Mouse (Mus musculus) right cerebral cortex, adult 18-20 months (tissue): Measurements from ENCODE around the gene Fndc3b.
A peak's percentile ranks its signal among the peaks of the same experiment; 100 is the strongest.

ENCODE experiments used
- DNase-seq: peaks from one replicate; pipeline ENCODE4 v3.0.0; 2022; ENCODE audit warnings: mixed read lengths

The Fndc3b gene

DNA sequence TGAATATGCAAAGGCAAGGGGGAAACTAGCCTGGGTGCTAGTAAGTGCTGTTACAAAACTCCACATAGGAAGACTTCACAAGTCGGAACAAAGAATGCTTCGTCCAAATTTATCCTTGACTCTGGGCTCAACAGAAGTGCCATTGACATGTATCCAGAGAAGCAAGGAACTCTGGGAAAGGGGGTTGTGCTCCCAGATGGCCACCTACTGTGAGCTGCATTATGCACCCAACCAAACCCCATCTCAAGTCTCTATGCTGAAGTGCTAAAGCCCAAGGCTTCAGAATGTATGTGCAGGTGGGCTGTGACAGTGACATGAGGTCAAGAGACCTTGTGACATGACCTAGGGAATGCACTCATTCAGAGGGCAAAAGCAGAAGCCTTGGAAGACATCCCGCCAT is 165.5 kb downstream of the Fndc3b start:
- DNase-seq, result no peak

DNA sequence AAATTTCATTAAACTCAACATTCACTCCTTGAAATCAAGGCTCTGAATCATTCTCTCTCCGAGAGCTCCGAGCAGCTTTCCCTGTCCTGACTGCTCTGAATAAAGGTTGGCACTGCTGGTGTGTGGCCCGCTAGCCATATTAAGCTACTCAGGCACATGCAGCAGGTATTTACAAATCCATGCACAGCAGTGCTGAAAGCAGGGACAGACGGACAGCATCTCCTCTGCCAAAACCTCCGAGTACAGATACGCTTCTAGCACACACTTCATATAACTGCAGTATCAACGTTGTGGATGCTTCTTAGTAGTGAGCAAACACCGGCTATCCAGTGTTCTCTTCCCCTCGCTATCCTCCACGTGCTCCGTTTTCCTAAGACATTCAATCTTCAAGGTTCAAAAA is 167.0 kb downstream of the Fndc3b start:
- DNase-seq, result no peak

DNA sequence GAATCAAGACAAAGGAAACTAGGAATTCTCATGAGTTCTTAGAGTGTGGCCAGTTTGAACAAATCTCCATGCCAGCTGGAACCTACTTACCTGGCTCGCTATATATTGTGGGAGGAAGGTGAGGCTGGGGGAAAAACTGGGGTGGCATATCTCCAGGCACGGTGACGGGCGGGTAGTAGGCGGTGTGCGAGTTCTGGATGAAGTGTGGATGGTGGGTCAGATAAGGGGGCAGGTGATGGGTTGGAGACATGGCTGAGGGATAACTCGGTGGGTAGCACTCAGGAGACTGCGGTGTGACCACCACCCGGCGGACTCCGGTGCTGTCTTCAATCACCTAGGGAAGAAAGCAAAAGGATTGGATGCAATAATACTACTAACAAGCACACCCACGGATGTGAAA is 169.3 kb downstream of the Fndc3b start:
- no peak for DNase-seq

DNA sequence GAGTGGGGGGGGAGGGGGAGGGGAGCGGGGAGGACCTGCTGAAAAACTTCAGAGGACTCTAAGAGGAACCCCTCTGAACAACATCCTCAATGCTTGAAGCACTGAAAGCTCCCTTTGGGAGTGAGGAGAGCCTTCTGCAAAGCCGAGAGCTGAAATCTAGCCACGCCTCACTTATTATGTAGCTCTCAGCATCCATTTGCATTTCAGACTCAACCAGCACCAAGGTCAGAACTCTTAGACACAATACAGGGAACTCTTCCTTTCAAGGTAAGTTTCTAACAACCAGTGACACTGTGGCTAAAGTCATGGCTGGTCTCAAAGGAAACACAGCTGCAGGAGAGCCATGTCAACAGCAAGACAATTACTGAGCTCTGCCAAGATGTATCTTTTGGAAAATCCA is 169.9 kb downstream of the Fndc3b start:
- no peak for DNase-seq

DNA sequence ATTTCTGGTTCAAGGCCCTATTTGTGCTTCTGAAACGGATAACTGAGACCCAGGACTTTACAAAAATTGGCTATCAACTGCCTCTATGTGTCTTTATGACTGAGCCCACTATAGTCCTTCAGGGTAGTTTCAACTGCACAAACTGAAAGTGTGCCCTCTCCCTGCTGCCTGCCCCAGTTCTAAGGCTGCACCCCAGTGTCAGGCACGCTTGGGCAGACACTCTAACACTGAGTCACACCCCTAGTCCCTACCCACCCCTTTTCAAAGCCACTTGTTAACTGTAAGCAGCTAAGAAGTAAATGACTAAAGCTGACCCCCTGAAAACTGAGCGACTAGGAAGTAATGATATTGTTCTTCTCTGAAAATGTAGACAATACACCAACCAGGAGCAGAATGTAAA is 176.9 kb downstream of the Fndc3b start:
- DNase-seq, result no peak

DNA sequence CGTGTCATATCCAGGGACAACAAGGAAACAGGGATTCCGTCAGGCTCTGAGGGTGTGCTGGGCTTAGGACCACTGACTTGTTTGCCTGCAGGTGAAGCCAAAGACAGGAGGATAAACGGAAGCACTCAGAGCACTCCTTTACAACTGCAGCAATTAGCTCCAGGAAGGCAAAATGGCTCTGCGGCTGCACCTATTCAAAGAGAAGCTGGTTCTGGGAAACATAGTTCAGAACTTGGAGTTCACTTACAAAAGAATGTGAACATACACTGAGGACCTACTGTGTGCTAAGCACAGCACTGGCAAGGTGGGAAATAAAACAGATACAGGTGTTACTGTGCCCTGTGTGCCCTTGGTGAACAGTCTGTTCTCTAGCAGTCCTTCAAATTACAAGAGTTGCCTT is 177.4 kb downstream of the Fndc3b start:
- no peak for DNase-seq

DNA sequence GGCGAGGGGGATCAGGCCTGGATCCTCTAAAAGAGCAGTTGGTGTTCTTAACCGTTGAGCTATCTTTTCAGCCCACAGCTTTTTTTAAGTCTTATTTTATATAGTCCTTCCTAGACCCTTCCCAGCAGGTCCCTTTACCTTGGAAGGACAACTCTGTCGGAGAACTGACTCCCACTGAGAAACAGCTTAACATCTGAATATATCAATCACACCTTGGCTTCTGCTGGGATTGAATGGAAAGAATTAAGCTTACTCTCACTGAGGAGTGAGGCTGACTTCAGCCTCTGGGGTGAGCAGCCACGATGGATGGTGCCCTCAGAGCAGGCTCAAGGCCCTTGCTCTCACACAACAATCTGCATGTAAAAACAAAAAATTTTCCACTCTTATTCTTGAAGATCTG is 179.1 kb downstream of the Fndc3b start:
- no peak for DNase-seq

DNA sequence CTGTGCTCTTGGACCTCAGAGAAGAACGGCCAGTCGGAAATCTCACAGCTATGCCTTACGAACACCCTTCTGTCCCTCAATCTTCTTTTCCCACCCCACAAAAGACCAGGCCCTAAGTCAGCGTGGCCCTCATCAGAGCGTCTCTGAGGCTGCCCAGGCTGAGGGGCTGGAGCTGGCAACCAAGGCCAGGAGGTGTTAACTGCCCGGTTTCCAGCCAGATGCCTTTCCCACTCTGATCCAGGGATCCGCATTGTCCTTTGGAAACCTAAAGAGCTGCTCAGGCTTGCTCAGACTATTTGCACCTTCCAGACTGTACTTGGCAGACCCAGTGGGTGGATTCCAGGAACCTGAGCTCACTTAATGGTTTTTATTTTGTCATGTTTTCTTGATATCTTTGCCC is 180.7 kb downstream of the Fndc3b start:
- no peak for DNase-seq

DNA sequence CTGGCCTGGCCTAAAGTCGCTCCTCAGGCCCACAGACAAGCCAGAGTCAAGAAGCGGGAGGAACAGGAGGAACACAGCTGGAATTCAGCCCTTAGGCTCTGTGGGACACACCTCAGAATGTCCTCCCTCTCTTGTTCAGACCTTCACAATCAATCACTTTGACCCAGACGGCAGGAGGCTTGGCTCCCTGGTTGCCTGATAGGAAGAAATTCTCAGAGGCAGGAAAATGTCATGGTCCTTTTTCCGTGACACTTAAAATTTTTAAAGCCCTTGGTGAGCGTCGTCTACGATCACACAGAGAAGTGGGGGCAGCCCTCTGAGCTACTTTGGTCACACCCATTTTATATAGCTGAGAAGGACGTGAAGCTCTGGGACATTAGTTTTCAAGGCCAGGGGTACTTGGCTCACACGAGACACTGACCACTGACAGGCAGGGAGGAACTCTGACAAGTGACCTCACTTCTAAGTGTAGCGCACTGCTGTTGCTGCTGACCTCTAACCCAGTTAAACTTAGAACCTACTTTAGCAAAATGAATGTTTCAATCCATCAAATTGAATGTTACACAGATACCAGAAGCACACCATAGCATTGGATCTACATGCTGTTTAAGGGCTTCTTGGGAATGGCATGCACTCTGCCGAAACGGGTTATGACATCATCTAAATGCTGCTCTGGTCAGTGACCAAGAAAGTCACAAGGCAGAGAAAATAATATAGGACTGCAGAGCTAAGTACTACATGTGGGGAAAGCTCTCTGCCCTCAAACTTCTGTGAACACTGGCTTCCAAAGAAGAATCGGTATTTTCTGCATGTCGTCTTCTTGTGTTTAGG is 181.7 kb downstream of the Fndc3b start:
- no peak for DNase-seq

DNA sequence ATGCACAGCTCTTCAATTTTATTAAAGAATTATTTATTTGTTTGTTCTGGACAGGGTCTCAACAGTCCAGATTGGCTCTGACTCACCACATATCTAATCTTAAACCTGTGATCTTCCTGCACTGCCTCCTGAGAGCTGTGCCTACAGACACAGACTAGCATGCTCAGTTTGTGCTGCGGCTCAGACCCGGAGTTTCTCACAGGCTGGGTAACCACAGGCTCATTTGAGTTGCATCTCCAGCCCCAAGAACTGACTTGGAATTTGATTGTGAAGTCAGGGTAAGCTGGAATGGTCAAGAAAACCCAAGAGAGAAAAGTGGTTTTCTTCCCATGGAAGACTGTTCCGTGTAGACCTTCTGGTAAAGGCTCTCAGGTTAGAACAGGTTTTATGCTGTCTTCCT is 184.1 kb downstream of the Fndc3b start:
- no peak for DNase-seq

DNA sequence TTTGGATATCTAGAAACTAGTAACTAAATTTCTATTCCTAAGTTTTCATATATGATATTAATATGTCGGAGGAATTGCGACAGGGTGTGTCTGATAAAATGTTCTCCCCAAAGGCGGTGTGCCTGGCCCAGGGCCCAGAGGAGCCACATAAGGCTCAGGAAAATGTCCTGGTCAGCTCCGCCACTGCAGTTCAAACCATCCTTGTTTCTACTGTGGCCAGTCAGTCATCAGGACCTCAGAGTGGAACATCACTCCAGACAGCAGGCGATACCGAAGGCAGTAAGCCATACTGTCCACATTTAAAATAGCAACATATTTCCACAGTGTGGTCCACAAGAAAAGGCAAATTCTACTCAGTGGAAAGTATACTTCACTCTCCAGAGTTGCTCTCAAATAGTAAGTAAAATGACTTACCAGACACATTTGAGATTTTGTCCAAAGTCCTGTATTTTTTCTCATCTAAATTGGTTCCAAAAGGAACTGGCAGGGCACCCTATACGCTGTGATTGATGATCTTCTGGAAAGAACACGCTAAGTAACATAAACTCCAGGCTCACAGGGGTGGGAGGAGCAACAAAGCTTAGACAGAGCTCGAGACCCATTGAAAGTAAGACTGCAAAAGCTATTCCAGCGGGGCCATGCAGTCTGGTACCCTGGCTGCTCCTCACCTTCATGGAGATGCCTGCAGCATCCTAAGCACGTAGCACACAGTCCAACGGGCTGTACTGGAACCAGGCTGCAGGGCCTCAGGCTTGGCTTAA is 187.8 kb downstream of the Fndc3b start:
- no peak for DNase-seq

DNA sequence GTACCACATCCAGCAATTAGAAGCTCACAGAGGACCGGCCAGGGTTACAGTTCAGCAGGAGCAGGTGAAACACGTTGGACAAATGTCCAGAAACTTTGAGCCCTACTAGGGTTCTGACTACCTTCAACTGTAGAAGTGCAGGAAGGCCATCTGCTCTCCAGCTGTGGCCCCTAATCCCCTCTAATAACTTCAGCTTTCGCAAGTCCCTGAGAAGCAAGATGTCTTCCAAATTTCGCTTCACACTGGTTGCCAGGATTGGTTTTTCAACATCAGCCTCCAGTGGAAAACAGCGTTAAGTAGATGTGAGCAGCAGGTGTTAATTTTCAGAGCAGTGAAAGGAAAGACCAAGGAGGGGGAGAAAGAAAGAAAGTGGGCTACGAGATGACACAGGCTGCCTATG is 190.7 kb downstream of the Fndc3b start:
- DNase-seq, result no peak

DNA sequence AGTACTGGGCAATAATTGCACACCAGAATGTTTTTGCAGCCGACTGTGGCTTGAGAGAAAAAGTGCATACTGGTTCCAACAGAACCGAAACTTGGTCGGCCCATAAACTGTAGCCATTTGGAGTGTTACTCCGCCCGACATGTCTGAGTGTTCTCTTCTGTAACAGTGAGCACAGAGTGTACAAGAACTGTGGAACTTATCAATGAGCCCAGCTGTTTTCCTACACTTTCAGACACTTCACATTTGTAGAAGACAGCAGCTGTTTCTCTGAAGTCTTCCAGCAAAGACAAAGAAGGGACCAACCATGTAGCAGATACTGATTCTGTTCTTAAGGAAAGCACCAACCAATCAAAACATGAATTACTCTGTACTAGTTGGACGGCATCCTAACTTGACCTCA is 191.6 kb downstream of the Fndc3b start:
- DNase-seq, result no peak

DNA sequence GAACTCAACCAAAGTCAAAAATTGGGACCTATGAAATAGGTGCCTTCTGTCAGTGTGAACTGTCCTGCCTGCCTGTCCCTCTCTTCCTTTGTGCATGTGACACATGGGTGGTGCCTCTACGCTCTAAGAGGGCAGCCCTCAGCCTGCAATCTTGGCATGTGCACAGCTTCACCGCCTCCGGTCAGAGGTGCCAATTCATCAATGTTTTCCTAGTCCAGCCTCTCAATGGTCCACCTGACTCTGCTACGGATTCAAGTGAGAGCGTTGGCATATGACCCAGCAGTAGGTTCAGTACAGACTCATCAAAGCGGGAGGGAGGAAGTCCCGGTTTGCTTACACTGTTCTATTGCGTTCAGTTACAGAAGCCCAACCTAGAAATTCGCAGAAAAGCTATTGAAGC is 192.2 kb downstream of the Fndc3b start:
- no peak for DNase-seq

DNA sequence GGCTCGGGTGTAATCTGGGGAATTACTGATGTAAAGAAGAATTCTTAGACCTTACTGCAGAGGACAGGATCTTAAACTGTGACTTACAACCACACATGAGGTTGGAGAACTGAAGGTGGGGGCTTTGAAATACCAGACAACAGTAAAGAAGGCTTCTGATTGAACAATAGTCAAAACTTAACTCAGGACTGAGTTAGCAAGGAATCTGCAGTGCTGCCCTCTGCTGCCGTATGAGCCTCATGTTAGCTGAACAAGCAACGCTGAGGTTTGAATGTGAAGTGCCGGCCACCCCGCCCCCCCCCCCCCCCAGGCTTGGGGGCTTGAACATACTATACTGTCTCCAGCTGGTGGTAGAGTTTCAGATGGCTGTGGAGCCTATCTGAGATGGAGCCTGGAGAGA is 194.6 kb downstream of the Fndc3b start:
- DNase-seq, result no peak

DNA sequence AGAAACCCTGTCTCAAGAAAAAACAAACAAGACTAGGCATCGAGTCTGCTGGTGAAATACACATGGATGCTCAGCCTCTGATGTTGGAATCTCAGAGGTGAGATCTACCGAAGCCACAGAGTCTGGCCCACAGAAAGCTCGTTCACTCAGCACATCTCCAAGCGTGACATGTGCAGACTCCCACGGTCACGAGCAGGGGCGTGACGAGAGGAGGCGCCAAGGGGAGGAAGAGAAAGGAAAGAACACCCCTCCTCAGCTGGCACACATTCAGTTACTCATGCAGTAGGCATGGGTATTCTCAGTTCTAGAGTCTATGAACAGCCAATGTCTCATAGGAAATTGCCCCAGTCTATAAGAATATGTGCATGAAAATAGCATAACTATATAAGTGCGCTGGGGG is 199.3 kb downstream of the Fndc3b start:
- DNase-seq, result peak; percentile 45

DNA sequence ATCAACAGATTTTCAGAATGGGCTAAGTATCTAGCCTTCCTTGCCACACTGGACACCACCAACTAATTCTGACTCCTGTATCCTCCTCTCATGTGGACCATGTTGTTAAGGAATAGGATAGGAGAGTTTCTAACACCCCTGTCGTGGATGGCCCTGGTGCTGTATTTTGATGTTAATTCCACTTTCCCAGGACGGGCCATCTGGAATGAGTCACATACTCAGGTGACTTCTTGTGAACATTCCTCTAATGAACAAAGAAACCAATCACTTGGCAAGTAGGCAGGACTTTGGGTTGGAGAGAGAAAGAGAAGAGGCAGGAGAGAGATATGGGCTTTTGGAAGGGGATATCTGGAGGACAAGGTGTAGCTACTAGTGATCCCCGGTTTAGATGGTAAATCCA is 204.2 kb downstream of the Fndc3b start:
- no peak for DNase-seq

DNA sequence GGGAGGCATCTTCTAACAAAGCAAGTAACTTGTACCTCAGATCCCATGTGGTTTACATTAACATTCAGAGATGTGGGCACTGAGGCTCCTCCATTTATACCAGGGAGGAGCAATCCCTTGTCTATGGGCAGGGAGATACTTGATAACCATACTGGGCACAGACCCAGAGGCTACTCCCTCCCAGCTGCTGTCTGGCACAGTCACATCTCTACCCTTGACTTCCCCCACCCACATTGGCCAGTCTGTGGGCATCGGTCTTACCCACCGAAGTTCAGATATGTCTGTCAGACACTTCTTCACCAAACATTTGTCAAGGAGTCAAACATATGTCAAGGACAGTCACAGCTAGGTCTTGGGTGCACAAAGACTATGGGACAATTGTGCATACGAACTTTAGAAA is 205.5 kb downstream of the Fndc3b start:
- DNase-seq, result no peak

DNA sequence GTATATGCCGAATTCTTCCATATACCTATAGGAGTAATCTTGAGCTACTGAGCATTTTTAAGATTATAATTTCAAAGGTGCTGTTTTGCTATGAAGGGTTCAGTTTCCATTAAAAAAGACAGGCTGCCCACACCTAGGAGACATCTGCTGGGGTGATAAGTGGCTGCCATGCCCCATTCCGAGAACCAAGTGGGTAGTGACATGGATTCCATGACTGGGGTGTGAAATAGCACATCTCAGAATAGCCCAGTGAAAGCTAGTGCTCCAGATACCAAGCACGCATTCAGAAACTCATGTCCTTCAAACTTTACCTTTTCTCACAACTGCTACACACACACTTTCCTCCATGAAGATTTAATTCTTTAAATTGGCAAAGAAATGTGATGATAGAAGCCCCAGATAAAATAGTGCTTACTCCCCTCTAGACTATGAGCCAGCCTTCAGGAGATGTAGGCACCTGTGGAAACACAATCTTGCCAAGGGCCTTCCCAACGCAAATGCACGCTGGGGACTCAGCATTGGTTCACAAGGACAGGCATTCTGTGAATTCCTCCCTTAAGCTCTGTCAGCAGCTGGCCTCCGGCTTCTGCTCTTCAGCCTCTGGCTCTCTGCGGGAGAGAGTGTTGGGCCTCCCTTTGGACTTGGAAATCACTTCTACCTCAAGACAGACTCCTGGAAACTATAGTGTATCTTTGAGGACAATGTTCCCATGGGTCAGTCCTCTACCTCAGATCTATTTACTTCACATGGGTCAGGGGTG is 207.6 kb downstream of the Fndc3b start:
- DNase-seq, result peak; percentile 54

DNA sequence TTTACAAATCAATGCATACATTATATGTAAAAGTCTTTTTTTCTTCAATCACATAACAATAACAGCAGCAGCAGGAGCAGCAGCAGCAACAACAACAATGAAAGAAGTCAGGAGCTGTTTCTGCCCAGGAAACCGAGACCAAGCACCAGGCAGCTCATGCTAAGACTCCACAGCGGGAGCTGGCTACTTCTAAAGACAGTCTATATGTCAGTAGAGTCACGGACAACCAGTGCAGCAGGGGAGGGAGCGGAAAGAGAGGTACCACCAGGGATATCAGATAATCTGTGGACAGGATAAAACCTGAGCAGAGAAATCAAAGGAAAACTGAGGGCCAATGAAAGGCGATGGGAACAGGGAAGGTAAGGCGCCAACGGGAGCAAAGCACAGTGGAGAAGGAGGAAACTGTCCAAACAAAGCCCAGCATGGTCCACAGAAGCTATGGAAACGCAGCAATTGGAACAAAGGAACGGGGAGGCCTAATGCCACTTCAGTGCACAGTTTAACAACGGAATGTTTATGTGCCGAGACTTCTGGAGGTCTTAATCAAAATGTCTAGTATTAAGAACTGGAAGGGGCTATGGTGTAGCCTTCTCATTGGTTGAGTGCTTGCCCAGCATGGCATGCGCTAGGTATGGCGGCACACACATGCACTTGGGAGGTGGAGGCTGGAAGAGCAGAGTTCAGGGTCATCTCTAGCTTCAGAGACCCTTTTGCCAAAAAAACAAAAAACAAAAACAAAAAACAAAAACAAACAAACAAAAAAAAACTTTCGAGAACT is 215.6 kb downstream of the Fndc3b start:
- DNase-seq, result no peak

DNA sequence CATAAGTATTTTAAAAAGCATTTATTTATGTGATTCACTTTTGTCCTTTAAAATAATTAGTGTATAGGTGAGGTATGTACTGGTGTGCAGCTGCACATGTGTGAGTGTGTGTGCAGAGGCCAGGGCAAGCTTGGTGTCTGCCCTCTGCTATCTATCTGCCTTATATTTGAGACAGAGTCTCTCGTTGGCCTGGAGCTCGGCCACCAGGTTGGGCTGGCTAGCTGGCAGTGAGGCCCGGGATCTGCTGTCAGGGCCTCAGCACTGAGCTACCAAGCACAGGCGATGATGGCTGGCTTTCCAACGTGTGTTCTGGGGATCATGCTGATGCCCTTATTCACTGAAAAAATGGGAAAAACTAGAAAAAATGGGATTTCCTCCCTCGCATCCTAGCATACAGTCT is 216.4 kb downstream of the Fndc3b start:
- DNase-seq, result no peak

DNA sequence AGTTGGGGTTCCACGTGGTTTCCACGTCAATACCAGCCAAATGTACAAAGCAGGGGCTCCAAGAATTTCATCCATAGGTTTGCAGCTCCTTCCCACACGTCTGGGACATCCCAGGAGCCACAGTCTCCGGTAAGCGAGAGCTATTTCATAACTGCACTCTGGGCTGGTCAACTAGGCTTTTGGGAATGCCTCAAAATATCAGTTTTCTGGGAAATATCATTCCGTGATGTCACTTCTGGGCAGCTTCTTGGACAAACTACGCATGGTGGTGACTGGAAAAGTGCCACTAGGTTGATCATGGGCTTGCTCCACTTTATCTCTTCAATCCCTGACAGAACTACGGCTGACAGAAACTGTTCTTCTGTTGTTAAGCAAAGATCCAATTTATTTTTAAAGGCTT is 217.0 kb downstream of the Fndc3b start:
- DNase-seq, result no peak

DNA sequence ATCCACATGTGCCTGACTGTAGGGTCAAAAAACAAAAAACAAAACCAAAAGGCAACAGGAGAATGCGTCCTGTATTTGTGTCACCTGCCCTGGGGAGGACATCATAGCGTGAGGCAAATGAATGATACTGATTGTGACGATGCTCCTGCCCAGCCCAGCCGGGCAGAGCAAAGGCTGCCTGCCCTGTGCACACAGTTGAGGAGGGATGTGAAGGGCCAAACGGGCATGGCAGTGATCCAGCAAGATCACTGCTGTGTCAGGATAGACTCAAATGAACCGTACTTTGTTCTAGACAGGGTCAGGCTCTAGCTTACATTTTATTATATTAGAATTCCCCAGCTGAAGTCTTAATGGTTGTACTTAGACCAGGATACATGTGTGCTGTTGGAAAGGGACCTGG is 219.3 kb downstream of the Fndc3b start:
- DNase-seq, result no peak
